Mouse (Mus musculus): Measurements from ENCODE around the gene Abhd12b.

- TF ChIP-seq EP300 (IDR thresholded peaks at IDR 0.05; ENCODE audit: low read depth) (no peak), CTCF (IDR thresholded peaks at IDR 0.05; ENCODE audit: low read depth) (no peak)
Measured at GRCm38 (mm10) chr12:70213601-70214000, 59.7 kb downstream of the Abhd12b start.
